Mouse (Mus musculus): ENCODE results near the gene Erp29.

DNA sequence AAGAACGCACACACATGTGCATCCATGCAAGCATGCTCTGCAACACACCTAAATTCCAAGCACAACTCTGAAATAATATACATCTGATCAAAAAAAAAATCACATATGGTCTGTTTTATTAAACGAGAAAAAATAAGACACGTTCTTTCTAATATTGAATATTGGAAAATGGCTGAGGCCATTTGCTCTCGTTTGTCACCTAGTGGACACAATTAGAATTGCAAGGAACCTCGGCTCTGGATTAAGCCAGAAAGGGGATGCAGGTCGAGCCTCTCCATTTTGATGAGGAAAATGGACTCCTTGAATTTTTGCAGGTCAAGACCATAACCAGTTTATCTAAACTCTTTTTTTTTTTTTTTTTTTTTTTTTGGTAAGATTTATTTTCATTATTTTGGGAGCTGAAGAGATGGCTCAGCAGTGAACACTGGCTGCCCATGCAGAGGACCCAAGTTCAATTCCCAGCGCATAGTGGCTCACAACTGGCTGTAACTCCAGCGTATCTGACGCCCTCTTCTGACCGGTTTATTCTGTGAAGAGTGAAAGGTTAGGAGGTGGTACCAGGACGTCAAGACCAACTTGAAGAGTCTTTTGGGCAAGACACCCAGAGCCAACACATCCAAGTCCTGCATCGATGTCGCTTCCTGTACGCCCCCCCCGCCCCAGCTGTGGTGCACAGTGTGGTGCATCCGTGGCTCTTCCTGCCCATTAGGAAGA lies 59.5 kb downstream of the Erp29 start:
- TF ChIP-seq CTCF (IDR thresholded peaks at IDR 0.05; ENCODE audit: insufficient read depth, low read depth, low read length): no peak
- no peak for TF ChIP-seq POLR2A (IDR thresholded peaks at IDR 0.05; ENCODE audit: insufficient read depth, low read depth, low read length)

Data from olfactory bulb, adult 2 months (tissue).